Mouse (Mus musculus) G1E (cell line): ENCODE data around the gene Olfr520. TPM values are rescaled to one million over a fixed set of nuclear protein-coding genes. Genes with fewer than 3 reads are reported as not detected.

Experiments
- ATAC-seq: 2 replicates; pipeline ENCODE4 v1.8.0; 2016; ENCODE audit warnings: mild to moderate bottlenecking; ENCODE audit not compliant: insufficient number of reproducible peaks, poor library complexity, low FRiP score, severe bottlenecking; ENCODE audit errors: extremely low read depth
- DNase-seq: peaks from one replicate; pipeline ENCODE4 v3.0.0; 2012; ENCODE audit warnings: low spot score
- H3K27me3 ChIP-seq: 2 replicates; pipeline ENCODE4 v1.6.1; 2012; ENCODE audit warnings: mild to moderate bottlenecking, low read length, inconsistent platforms; ENCODE audit not compliant: insufficient read depth
- H3K36me3 ChIP-seq: replicated peaks from 2 replicates; pipeline ENCODE3; 2012; ENCODE audit warnings: mild to moderate bottlenecking, inconsistent platforms
- H3K4me1 ChIP-seq: 2 replicates; pipeline ENCODE4 v1.6.1; 2012; ENCODE audit warnings: low read depth, low read length, inconsistent platforms, mixed read lengths; ENCODE audit not compliant: insufficient read depth
- H3K4me3 ChIP-seq: 2 replicates; pipeline ENCODE4 v1.5.1; 2012; ENCODE audit warnings: low read depth, mild to moderate bottlenecking, inconsistent platforms, low read length, moderate library complexity, mixed read lengths
- H3K9me3 ChIP-seq: replicated peaks from 2 replicates; pipeline ENCODE4 v1.6.1; 2012; ENCODE audit warnings: inconsistent platforms
- CTCF ChIP-seq: IDR thresholded peaks from 2 replicates; pipeline ENCODE4 v1.5.1; 2012; ENCODE audit warnings: low read depth, low read length, inconsistent platforms, mixed read lengths
- GATA1 ChIP-seq: IDR thresholded peaks from 2 replicates; pipeline ENCODE4 v1.6.1; 2012; ENCODE audit warnings: borderline replicate concordance, low read length, inconsistent platforms, mixed read lengths
- GATA2 ChIP-seq: IDR thresholded peaks from 2 replicates; pipeline ENCODE4 v1.6.1; 2012; ENCODE audit warnings: low read depth, low read length, inconsistent platforms, borderline replicate concordance
- POLR2AphosphoS5 ChIP-seq: IDR thresholded peaks from 2 replicates; pipeline ENCODE4 v1.6.1; 2012; ENCODE audit warnings: low read depth, low read length, inconsistent platforms; ENCODE audit not compliant: insufficient replicate concordance
- TAL1 ChIP-seq: conservative IDR thresholded peaks from 2 replicates; pipeline ENCODE4 v1.6.1; 2012; ENCODE audit warnings: low read depth, low read length, inconsistent platforms, mixed read lengths
- polyA plus RNA-seq: library from polyadenylated mRNA; stranded (reverse); fragments of >175 nt; gene quantifications from 2 replicates; pipeline ENCODE4 v1.2.3, GENCODE M21; 2012
- total RNA-seq, 2 experiments: library from RNA; stranded (forward) in 1 of 2; stranded (reverse) in 1 of 2; fragments of 200-1000 nt in 1 of 2; fragments of >200 nt in 1 of 2; fragmentation: Nextera tagmentation in 1 of 2; gene quantifications; 2 replicates each; pipeline ENCODE4 v1.2.3; 2014 to 2017

Gene Olfr520
- total and polyA plus RNA-seq, 3 experiments: 0.11 TPM; not detected in 2

GRCm38 (mm10) chr7:99708750-99709149, 21.3 kb upstream of the Olfr520 start:
- TF ChIP-seq CTCF (no peak), POLR2AphosphoS5 (no peak), TAL1 (no peak), GATA1 (no peak), GATA2 (no peak)
- no peaks in the 10 kb centered on the region for H3K4me1 ChIP-seq
- H3K9me3 ChIP-seq: no peaks in the 10 kb centered on the region
- H3K27me3 ChIP-seq: peaks cover 40% of the 10 kb centered on the region
- H3K4me3 ChIP-seq: no peak overlapping the region
- DNase-seq: no peak
- ATAC-seq: no peak
- H3K36me3 ChIP-seq: no peaks in the 10 kb centered on the region

- no peak for ATAC-seq
Measured at GRCm38 (mm10) chr7:99709992-99710391, 20.1 kb upstream of the Olfr520 start.

GRCm38 (mm10) chr7:99710476-99710875, 19.6 kb upstream of the Olfr520 start:
- no peaks in the 10 kb centered on the region for H3K4me1 ChIP-seq
- no peaks in the 10 kb centered on the region for H3K36me3 ChIP-seq
- H3K9me3 ChIP-seq: no peaks in the 10 kb centered on the region
- ATAC-seq (no peak), DNase-seq (peak; percentile 32)
- no peak for TF ChIP-seq GATA2
- no peak for TF ChIP-seq TAL1
- TF ChIP-seq GATA1: no peak
- TF ChIP-seq POLR2AphosphoS5: no peak
- TF ChIP-seq CTCF: peak; percentile 95
- peaks cover 40% of the 10 kb centered on the region for H3K27me3 ChIP-seq
- H3K4me3 ChIP-seq: no peak overlapping the region

More at GRCm38 (mm10) chr7:99709992-99710391, 20.1 kb upstream of the Olfr520 start:
- Histone ChIP-seq H3K36me3 (no peaks in the 10 kb centered on the region), H3K4me3 (no peak overlapping the region), H3K9me3 (no peaks in the 10 kb centered on the region), H3K27me3 (peaks cover 44% of the 10 kb centered on the region), H3K4me1 (no peaks in the 10 kb centered on the region)
- no peak for DNase-seq
- TF ChIP-seq CTCF (no peak), GATA2 (no peak), POLR2AphosphoS5 (no peak), GATA1 (no peak), TAL1 (no peak)

- H3K36me3 ChIP-seq: no peaks in the 10 kb centered on the region
- no peaks in the 10 kb centered on the region for H3K9me3 ChIP-seq
- no peaks in the 10 kb centered on the region for H3K4me1 ChIP-seq
- TF ChIP-seq POLR2AphosphoS5 (no peak), GATA1 (no peak), TAL1 (no peak), GATA2 (no peak), CTCF (no peak)
- peaks cover 38% of the 10 kb centered on the region for H3K27me3 ChIP-seq
- H3K4me3 ChIP-seq: no peak within 1 kb of the TSS
- no peak for ATAC-seq
- DNase-seq: no peak
Measured at GRCm38 (mm10) chr7:99711166-99711565, 18.9 kb upstream of the Olfr520 start, which contains the start of gene Slco2b1. TSS of gene Slco2b1 (minus strand) at chr7:99711340.

GRCm38 (mm10) chr7:99712431-99712830, 17.6 kb upstream of the Olfr520 start:
- no peak for DNase-seq
- no peak for ATAC-seq
- TF ChIP-seq GATA1 (no peak), POLR2AphosphoS5 (no peak), GATA2 (no peak), TAL1 (no peak), CTCF (no peak)
- no peaks in the 10 kb centered on the region for H3K36me3 ChIP-seq
- no peaks in the 10 kb centered on the region for H3K9me3 ChIP-seq
- H3K27me3 ChIP-seq: peaks cover 27% of the 10 kb centered on the region
- no peak overlapping the region for H3K4me3 ChIP-seq
- no peaks in the 10 kb centered on the region for H3K4me1 ChIP-seq

GRCm38 (mm10) chr7:99716536-99716935, 13.5 kb upstream of the Olfr520 start:
- H3K27me3 ChIP-seq: peaks cover 6% of the 10 kb centered on the region; the same call in 1 of the 2 replicates
- H3K4me1 ChIP-seq: no peaks in the 10 kb centered on the region
- TF ChIP-seq GATA1 (no peak), TAL1 (no peak), GATA2 (no peak), CTCF (no peak), POLR2AphosphoS5 (no peak)
- H3K36me3 ChIP-seq: no peaks in the 10 kb centered on the region
- H3K9me3 ChIP-seq: no peaks in the 10 kb centered on the region
- H3K4me3 ChIP-seq: no peak overlapping the region
- DNase-seq (no peak), ATAC-seq (no peak)
